Mouse (Mus musculus) thymus, adult 2 months (tissue): ENCODE data around the gene Gm11111. TPM values are rescaled to one million over a fixed set of nuclear protein-coding genes. Genes with fewer than 3 reads are reported as not detected.

Experiments
- DNase-seq: peaks from one replicate; pipeline ENCODE4 v3.0.0; 2021
- H3K27ac ChIP-seq: fragments of 200-500 bp; 2 replicates; pipeline ENCODE4 v1.5.1; 2012; ENCODE audit warnings: low read length, control low read depth; ENCODE audit not compliant: control insufficient read depth, insufficient read depth
- H3K27me3 ChIP-seq: fragments of 200-500 bp; 2 replicates; pipeline ENCODE4 v1.6.1; 2012; ENCODE audit warnings: mild to moderate bottlenecking, low read length, moderate library complexity, mixed read lengths; ENCODE audit not compliant: control insufficient read depth, insufficient read depth
- H3K36me3 ChIP-seq: fragments of 200-500 bp; 2 replicates; pipeline ENCODE4 v1.6.1; 2012; ENCODE audit warnings: mild to moderate bottlenecking, low read length, moderate library complexity; ENCODE audit not compliant: control insufficient read depth, insufficient read depth
- H3K4me1 ChIP-seq: fragments of 200-500 bp; replicated peaks from 2 replicates; pipeline ENCODE4 v1.6.1; 2012; ENCODE audit warnings: low read length; ENCODE audit not compliant: control insufficient read depth, insufficient read depth
- H3K4me3 ChIP-seq: fragments of 200-500 bp; 2 replicates; pipeline ENCODE4 v1.5.1; 2012; ENCODE audit warnings: mild to moderate bottlenecking, low read length, control low read depth, moderate library complexity; ENCODE audit not compliant: control insufficient read depth, insufficient read depth
- CTCF ChIP-seq: fragments of 200-500 bp; IDR thresholded peaks from 2 replicates; pipeline ENCODE4 v1.5.1; 2012; ENCODE audit warnings: mild to moderate bottlenecking, control low read depth, low read length, moderate library complexity, borderline replicate concordance; ENCODE audit not compliant: control insufficient read depth, poor library complexity, insufficient read depth; ENCODE audit errors: extremely low read depth
- POLR2A ChIP-seq: fragments of 200-500 bp; IDR thresholded peaks from 2 replicates; pipeline ENCODE4 v1.6.1; 2012; ENCODE audit warnings: mild to moderate bottlenecking, low read length, control low read depth, moderate library complexity; ENCODE audit not compliant: control insufficient read depth, poor library complexity, insufficient read depth; ENCODE audit errors: extremely low read depth
- WGBS: fragments of 180-500 bp; shearing (Covaris S2); methylation state at CpG from one replicate; pipeline ENCODE4 v1.1.7; 2018; 5-methylcytosine and 5-hydroxymethylcytosine counted together
- polyA plus RNA-seq: library from polyadenylated mRNA; depleted of rRNA; stranded (reverse); fragments of >200 nt; gene quantifications from 2 replicates; pipeline ENCODE4 v1.2.3, GENCODE M21; 2012

Gene Gm11111
- polyA plus RNA-seq, 1 experiment = not detected

DNA sequence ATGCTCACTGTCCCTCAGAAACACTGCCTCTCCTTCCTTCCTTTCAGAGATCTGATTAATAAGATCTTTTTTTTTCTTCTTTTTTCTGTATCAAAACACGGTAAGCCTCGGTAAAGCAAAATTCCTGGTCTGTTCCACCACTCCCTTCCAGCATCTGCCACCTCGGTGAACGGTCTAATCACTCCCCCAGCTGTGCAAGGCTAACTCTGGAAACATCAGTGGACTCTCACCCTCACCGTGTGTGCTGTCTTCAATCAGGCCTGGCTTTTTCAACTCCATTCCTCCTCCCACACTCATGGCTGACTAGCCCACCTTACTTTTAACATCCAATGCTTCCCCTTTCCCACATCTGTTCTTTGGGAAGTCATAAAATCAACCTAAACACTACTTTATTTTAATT lies 2.2 kb upstream of the Gm11111 start:
- Histone ChIP-seq H3K27ac (no peak overlapping the region), H3K36me3 (no peaks in the 10 kb centered on the region), H3K4me1 (no peaks in the 10 kb centered on the region), H3K4me3 (no peak overlapping the region), H3K27me3 (no peaks in the 10 kb centered on the region)
- DNase-seq = no peak
- no peak for TF ChIP-seq CTCF
- TF ChIP-seq POLR2A = no peak
- WGBS = 80% methylated on average over 5 of the region's 5 CpGs

DNA sequence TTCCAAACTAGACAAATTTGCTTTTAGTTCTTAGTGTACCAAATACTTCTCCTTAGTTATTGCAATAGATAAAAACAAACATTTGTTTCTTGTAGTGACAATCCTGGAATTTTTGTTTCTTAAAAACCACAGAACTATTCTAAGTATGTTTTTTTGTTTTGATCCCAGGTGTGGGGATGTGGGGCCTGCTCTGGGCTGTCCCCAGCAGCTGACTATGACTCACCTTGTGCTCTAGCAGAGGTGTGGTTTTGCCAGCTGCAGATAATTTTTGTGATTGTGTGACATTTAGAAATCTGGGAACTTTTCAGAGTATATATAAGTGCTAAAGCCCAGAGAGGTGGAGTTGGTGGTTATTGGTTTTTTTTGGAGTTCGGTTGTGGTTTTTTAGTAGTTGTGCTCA lies 1.6 kb upstream of the Gm11111 start:
- TF ChIP-seq POLR2A (no peak), CTCF (no peak)
- 17% methylated on average over 1 of the region's 1 CpGs for WGBS

DNA sequence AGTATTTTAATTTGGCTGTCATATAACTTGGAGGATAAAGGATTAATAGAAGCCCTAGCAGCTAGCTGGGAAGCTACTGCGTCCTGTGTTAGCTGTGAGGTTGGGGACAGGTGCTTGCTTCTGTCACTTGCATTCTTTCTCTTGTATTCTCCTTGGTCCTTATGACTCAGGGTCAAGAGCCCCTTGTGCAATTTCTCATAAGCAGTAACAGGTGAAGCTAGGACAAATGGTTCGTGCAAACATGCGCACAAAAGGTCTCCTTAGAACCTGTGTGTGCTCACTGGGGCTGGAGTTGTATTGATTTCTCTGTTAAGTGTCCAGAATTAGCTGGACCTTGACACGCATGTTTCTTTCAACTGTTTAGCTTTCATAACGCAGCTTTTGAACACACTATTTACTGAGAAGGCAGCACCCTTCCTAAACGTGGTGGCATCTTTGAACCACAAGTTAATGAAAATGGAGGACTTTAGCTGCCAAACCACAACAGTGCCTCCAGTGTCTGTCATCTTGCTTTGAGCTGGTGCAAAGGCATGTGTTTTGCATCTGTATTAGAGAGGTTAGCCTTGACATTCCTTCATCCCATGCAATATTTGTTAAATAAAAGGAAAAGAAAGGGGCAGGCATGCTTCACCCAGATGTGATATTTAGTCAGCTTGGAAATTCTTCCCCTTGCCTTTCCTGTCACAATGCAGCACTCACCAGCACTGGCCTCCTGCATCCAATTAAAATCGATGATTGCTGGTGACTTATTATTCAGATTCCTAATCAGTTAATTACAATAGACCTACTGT lies 511 bp downstream of the Gm11111 start:
- WGBS = 77% methylated on average over 7 of the region's 7 CpGs
- TF ChIP-seq CTCF = no peak
- TF ChIP-seq POLR2A = no peak
- Histone ChIP-seq H3K27ac (no peak overlapping the region), H3K4me1 (no peaks in the 10 kb centered on the region), H3K36me3 (no peaks in the 10 kb centered on the region), H3K27me3 (no peaks in the 10 kb centered on the region), H3K4me3 (no peak overlapping the region)
- DNase-seq = no peak

More for the DNA sequence above, 1.6 kb upstream of the Gm11111 start:
- Histone ChIP-seq H3K27ac (no peak overlapping the region), H3K27me3 (no peaks in the 10 kb centered on the region), H3K4me3 (no peak overlapping the region), H3K36me3 (no peaks in the 10 kb centered on the region), H3K4me1 (no peaks in the 10 kb centered on the region)
- no peak for DNase-seq

DNA sequence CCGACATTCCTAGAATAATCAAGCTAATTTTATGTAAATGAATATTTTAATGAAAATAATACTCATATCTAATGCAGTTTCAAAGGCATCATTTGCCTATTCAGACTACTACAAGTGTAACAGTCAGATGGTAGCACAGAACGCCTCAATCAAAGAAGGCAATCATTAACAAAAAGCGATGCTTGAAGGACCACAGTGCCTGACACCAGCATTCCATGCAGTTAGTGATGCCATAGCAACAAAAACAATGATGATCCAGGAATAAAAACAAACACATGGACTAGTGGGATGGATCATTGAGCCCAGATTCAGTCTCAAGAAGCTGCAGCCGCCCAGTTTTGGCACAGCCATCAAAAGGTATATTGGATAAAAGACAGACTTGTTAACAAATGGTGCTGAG lies 8.8 kb downstream of the Gm11111 start:
- Histone ChIP-seq H3K27me3 (no peaks in the 10 kb centered on the region), H3K27ac (no peak overlapping the region), H3K4me3 (no peak overlapping the region), H3K4me1 (no peaks in the 10 kb centered on the region), H3K36me3 (no peaks in the 10 kb centered on the region)
- TF ChIP-seq POLR2A (no peak), CTCF (no peak)
- DNase-seq = no peak
- WGBS = 94% methylated on average over 4 of the region's 4 CpGs

DNA sequence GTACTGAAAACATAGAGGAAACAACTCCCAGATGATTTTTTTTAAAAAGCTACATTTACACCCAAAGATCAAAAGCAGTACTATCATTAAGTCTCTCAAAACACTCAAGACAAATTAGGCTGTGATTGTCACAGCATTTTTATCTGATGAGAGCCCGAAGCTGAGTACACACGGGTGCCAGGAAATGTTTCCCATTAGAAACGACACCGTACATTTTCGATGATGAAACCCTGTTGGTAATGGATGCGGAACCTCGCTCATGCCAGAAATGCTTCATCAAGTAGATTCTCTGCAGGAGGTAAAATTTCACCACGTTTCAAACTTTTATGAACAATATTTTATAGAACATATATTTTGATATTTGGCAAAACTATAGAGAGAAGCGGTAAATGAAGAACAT lies 10.3 kb downstream of the Gm11111 start:
- H3K4me3 ChIP-seq = no peak overlapping the region
- H3K27ac ChIP-seq = no peak overlapping the region
- DNase-seq = no peak
- no peaks in the 10 kb centered on the region for H3K36me3 ChIP-seq
- H3K27me3 ChIP-seq = no peaks in the 10 kb centered on the region
- TF ChIP-seq POLR2A = no peak
- TF ChIP-seq CTCF = no peak
- no peaks in the 10 kb centered on the region for H3K4me1 ChIP-seq
- 82% methylated on average over 9 of the region's 9 CpGs for WGBS

DNA sequence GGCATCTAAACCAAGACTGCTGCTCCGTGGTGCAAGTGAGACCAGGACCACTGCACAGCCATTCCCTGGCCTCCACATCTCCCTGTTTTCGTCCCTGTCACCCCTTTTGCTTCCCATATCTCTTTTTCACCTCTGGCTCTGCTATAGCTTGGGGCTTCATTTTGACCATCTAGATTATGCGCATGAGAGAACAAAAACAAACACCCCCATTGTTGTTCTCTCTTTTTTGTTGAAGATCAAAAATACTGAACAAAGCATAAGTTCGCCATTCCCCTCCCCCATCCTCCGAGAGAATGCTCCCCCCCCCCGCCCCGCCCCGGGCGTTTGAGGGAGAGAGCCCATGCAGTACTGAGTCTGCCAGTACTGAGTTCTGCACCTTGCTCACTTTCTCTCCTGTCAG lies 11.3 kb downstream of the Gm11111 start:
- Histone ChIP-seq H3K27ac (no peak overlapping the region), H3K27me3 (no peaks in the 10 kb centered on the region), H3K4me3 (no peak overlapping the region), H3K36me3 (no peaks in the 10 kb centered on the region), H3K4me1 (no peaks in the 10 kb centered on the region)
- TF ChIP-seq CTCF = no peak
- no peak for TF ChIP-seq POLR2A
- no peak for DNase-seq
- WGBS = 75% methylated on average over 9 of the region's 9 CpGs
